Mouse (Mus musculus) adrenal gland, postnatal 36 days (tissue): Measurements from ENCODE around the gene Sphk2. TPM values are rescaled to one million over a fixed set of nuclear protein-coding genes. Genes with fewer than 3 reads are reported as not detected.

ENCODE experiments used
- total RNA-seq, 2 experiments: library from RNA; stranded (reverse); gene quantifications; 2 replicates each; pipeline ENCODE4 v1.2.3; 2021

The Sphk2 gene
- total RNA-seq, 2 experiments from 2014 or later: 35.5 to 35.6 TPM

Other genes starting within 250 kb of the Sphk2 start
- gene Tulp2, start 236.1 kb downstream of the Sphk2 start, total RNA-seq: 1 to 10 TPM in 1 of 2 experiments, under 1 TPM in 1; 0.86 to 2.1 TPM
- 10 to 100 TPM; 39.2 to 52.3 TPM for gene Gm45808, start 231.2 kb downstream of the Sphk2 start, total RNA-seq
- gene Dhdh, start 229.2 kb downstream of the Sphk2 start, total RNA-seq: 10 to 100 TPM; 57.8 to 75.6 TPM
- gene Nucb1, start 207.6 kb downstream of the Sphk2 start, total RNA-seq: 100 to 1,000 TPM; 263 to 267 TPM
- gene Ppp1r15a, start 191.7 kb downstream of the Sphk2 start, total RNA-seq: 10 to 100 TPM; 45.7 to 68.4 TPM
- gene Plekha4, start 191.7 kb downstream of the Sphk2 start, total RNA-seq: 1 to 10 TPM; 3.5 to 4.2 TPM
- 1 to 10 TPM in 1 of 2 experiments, under 1 TPM in 1; 0.56 to 1.2 TPM for gene Hsd17b14, start 163.1 kb downstream of the Sphk2 start, total RNA-seq
- gene Bcat2, start 147.8 kb downstream of the Sphk2 start, total RNA-seq: 100 to 1,000 TPM; 165 to 289 TPM
- under 1 TPM in 1 of 2 experiments, not detected in 1; 0.33 TPM for gene Fgf21, start 102.5 kb downstream of the Sphk2 start, total RNA-seq
- not detected for gene Fut1, start 100.7 kb downstream of the Sphk2 start, total RNA-seq
- under 1 TPM; 0.16 to 0.20 TPM for gene Izumo1, start 96.2 kb downstream of the Sphk2 start, total RNA-seq
- 10 to 100 TPM; 18.7 to 26.0 TPM for gene Rasip1, start 90.5 kb downstream of the Sphk2 start, total RNA-seq
- 10 to 100 TPM in 1 of 2 experiments, 1 to 10 TPM in 1; 3.0 to 11.0 TPM for gene Mamstr, start 78.0 kb downstream of the Sphk2 start, total RNA-seq
- gene Fut2, start 51.6 kb downstream of the Sphk2 start, total RNA-seq: under 1 TPM in 1 of 2 experiments, not detected in 1; 0.17 TPM
- gene Ntn5, start 34.0 kb downstream of the Sphk2 start, total RNA-seq: under 1 TPM; 0.23 to 0.83 TPM
- gene Sec1, start 23.6 kb downstream of the Sphk2 start, total RNA-seq: under 1 TPM; 0.23 to 0.99 TPM
- gene Car11, start 18.2 kb downstream of the Sphk2 start, total RNA-seq: 10 to 100 TPM in 1 of 2 experiments, 1 to 10 TPM in 1; 8.6 to 10.2 TPM
- 100 to 1,000 TPM; 125 to 262 TPM for gene Dbp, start 12.9 kb downstream of the Sphk2 start, total RNA-seq
- gene Rpl18, start 2.5 kb downstream of the Sphk2 start, total RNA-seq: 1,000 to 10,000 TPM; 1,050 to 1,062 TPM
- gene Fam83e, start 3.2 kb upstream of the Sphk2 start, total RNA-seq: under 1 TPM; 0.36 to 0.46 TPM
- not detected for gene Spaca4, start 7.8 kb upstream of the Sphk2 start, total RNA-seq
- 1 to 10 TPM; 6.1 to 8.5 TPM for gene Lmtk3, start 65.7 kb upstream of the Sphk2 start, total RNA-seq
- gene Sult2b1, start 66.7 kb upstream of the Sphk2 start, total RNA-seq: 1 to 10 TPM; 1.1 to 1.4 TPM
- 100 to 1,000 TPM; 121 to 125 TPM for gene Cyth2, start 96.6 kb upstream of the Sphk2 start, total RNA-seq
- gene Kcnj14, start 106.8 kb upstream of the Sphk2 start, total RNA-seq: under 1 TPM; 0.16 to 0.53 TPM
- gene Grwd1, start 112.9 kb upstream of the Sphk2 start, total RNA-seq: 10 to 100 TPM; 27.1 to 36.0 TPM
- gene Kdelr1, start 154.8 kb upstream of the Sphk2 start, total RNA-seq: 100 to 1,000 TPM; 137 to 140 TPM
- 1 to 10 TPM in 1 of 2 experiments, under 1 TPM in 1; 0.63 to 1.2 TPM for gene Grin2d, start 160.4 kb upstream of the Sphk2 start, total RNA-seq
- under 1 TPM in 1 of 2 experiments, not detected in 1; 0.36 TPM for gene Syngr4, start 178.7 kb upstream of the Sphk2 start, total RNA-seq
- 10 to 100 TPM; 55.1 to 66.5 TPM for gene Tmem143, start 178.9 kb upstream of the Sphk2 start, total RNA-seq
- 100 to 1,000 TPM; 264 to 580 TPM for gene Emp3, start 203.4 kb upstream of the Sphk2 start, total RNA-seq
- 10 to 100 TPM; 31.8 to 38.9 TPM for gene Ccdc114, start 206.1 kb upstream of the Sphk2 start, total RNA-seq